Mouse (Mus musculus): Measurements from ENCODE around the gene Sox9.
A peak's percentile ranks its signal among the peaks of the same experiment; 100 is the strongest.

Sox9 gene

DNA sequence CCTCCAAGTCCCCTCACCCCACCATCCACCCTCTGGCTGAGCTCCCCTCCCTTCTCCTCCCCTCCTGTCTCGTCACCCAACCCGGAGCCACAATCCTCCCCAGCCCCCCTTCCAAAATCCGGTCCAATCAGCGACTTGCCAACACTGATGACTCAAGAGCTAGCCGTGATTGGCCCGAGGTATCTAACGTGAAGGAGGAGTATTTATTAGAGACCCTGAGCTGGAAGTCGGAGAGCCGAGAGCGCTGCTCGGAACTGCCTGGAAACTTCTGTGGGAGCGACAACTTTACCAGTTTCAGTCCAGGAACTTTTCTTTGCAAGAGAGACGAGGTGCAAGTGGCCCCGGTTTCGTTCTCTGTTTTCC lies at the start of gene Sox9:
Gene Sox9, plus strand, starts transcription at position 231 of the 363 bp plus-strand sequence.
- peak; percentile 82 to 84 for DNase-seq (ENCODE audit: low spot score in 2 of 2)

DNA sequence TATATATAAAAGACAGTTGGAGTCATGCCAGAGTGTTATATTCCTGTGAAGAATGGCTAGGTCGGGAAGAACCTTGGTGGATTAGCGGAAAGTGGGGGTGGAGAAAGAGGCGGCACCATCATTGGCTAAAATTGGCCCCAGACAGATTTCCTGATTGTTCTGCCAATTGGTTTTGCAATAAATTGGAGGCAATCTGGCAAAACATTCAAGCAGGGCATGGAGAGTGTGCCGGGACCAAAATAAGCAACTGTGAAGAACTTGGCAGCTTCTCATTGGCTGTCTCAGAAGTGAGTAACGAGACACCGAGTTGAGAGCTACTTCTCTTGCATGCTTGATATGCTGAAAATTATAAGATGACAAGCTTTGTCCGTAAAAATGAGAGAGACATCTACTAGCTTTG lies 49.6 kb upstream of the Sox9 start:
- peak; percentile 10 to 30 for DNase-seq (ENCODE audit: low spot score in 2 of 2)

GRCm38 (mm10) chr11:112737071-112737470 lies 45.0 kb upstream of the Sox9 start:
- DNase-seq (ENCODE audit: low spot score in 2 of 2): no peak

- no peak for DNase-seq (ENCODE audit: low spot score in 2 of 2)
These were observed 42.3 kb upstream of the Sox9 start for GRCm38 (mm10) chr11:112739681-112740080.

- DNase-seq (ENCODE audit: low spot score in 2 of 2): no peak
These were observed 25.5 kb upstream of the Sox9 start for GRCm38 (mm10) chr11:112756516-112756915.

GRCm38 (mm10) chr11:112758056-112758455 lies 24.0 kb upstream of the Sox9 start:
- DNase-seq (ENCODE audit: low spot score in 2 of 2): no peak

- no peak for DNase-seq (ENCODE audit: low spot score in 2 of 2)
These were observed 15.1 kb upstream of the Sox9 start for GRCm38 (mm10) chr11:112766956-112767355.

DNA sequence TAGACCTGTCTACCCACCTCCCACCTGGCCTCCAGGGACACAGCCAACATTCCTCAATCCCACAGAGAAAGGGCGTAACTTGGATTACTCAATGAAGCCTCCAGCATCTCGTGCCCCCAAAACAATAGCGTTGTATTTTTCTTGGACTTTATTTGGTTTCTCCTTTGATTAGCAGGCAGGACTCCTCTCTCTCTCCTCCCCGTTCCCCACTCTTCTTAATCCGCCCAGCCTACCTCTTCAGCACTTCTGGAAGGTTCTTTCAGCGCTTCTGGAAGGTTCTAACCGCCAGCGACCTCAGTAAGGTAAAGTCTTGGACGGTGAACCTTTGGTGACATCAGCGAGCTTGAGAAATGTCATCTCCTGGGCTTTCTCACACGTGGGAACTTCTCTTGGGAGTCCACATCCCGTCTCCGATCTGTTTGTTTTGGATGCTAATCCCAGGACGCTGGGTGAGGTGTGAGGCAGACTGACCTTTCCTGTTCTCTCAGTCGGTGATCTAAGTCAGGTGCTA lies 14.4 kb upstream of the Sox9 start:
- DNase-seq (ENCODE audit: low spot score in 2 of 2): no peak

- DNase-seq (ENCODE audit: low spot score in 2 of 2): no peak
These were observed 9.2 kb upstream of the Sox9 start for GRCm38 (mm10) chr11:112772791-112773355.

DNA sequence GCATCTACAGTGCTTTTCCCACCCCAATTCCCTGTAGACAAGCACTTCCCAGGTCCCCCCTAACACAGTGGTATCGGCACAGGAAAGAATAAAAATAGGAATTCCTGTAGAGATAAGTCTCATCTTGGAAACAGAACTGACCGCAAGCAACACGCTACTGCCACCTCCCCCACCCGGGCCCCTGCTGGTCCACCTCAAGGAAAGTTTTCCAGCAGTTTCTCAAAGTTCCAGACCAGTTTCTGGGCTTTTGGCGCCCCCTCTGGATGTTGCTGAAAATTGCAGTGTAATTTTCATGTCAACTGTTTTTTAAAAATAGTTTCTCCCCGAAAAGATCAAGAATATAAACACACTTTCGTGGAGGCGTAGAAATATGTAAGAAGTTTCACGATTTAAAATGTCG lies 2.3 kb upstream of the Sox9 start:
- peak; percentile 51 to 55 for DNase-seq (ENCODE audit: low spot score in 2 of 2)

DNA sequence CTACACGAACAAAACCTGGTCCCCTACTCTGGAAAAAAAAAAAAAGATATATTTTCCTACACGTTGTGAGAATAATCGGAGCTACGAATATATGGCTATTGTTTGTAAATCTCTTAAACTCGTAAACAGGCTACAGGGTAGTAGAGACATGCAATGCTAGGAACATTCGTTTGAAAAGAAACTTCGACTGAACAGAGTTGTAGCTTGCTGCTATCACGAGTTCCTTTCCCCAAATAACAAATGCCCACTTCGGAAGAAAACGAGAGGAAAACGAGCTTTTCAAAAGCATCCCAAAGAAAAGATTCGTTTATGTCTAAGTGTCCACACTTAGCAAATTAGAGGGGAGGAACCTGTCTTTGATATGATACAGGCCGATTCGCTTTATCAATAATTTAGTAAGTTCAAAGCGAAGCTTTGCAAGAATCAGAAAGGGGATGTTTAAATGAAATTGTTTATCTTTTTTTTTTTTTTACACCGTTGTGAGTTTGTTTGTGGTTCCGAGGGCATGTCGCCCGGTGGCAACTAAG lies 1.6 kb upstream of the Sox9 start:
- no peak for DNase-seq (ENCODE audit: low spot score in 2 of 2)

DNA sequence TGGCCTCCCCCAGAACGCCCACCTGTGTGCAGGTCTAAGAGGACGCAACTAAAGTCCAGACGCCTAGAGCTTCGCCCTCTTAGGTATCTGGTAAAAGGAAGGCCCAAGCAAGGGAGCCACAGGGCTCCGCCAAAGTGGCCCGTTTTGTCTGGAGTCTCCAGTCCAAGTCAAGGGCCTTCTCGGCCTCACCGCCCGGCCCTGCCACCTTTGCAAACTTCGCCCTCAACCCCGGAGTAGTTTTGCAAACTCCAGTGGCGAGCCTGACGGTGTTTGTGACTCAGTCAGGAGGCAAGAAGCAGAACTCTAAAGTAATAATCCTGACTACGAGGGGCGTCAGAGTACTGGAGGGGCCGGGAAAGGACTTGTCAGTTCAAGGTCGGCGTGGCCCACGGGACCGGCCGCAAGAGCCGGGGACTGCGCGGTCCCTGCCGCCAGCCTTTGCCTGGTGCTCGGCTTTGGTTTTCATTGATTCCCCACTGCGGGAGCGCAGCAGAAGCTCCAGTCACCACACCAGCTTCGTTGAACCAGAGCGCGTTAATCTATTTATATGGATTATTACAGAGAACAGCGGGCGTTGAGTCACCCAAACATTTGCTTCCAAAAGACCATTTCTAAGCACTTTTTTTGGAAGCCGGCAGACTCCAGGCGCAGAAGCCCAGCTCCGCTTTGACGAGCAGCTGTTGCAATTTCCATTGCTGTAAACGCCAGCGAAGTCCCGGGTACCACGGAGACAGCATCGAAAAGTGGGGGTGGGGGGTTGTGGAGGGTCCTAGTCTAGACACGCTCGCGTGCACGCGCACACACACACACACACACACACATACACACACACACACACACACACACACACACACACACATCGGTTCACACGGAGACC lies 751 bp upstream of the Sox9 start:
- DNase-seq (ENCODE audit: low spot score in 2 of 2): peak; percentile 77 to 82

GRCm38 (mm10) chr11:112782357-112783121 lies 515 bp downstream of the Sox9 start:
- peak; percentile 39 to 66 for DNase-seq (ENCODE audit: low spot score in 2 of 2)

GRCm38 (mm10) chr11:112783401-112784346 lies 1.6 kb downstream of the Sox9 start:
- peak in 1 of 2 experiments; percentile 41 for DNase-seq (ENCODE audit: low spot score in 2 of 2)

- no peak for DNase-seq (ENCODE audit: low spot score in 2 of 2)
These were observed 2.4 kb downstream of the Sox9 start for GRCm38 (mm10) chr11:112784347-112784902.

GRCm38 (mm10) chr11:112784903-112785381 lies 2.9 kb downstream of the Sox9 start:
- DNase-seq (ENCODE audit: low spot score in 2 of 2): peak; percentile 41 to 45

DNA sequence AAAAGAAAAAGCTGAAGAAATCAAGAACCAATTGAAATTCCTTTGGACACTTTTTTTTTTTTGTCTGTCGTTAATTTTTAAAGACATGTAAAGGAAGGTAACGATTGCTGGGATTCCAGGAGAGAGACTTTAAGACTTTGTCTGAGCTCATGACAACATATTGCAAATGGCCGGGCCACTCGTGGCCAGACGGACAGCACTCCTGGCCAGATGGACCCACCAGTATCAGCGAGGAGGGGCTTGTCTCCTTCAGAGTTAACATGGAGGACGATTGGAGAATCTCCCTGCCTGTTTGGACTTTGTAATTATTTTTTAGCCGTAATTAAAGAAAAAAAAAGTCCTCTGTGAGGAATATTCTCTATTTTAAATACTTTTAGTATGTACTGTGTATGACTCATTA lies 3.6 kb downstream of the Sox9 start:
- no peak for DNase-seq (ENCODE audit: low spot score in 2 of 2)

DNA sequence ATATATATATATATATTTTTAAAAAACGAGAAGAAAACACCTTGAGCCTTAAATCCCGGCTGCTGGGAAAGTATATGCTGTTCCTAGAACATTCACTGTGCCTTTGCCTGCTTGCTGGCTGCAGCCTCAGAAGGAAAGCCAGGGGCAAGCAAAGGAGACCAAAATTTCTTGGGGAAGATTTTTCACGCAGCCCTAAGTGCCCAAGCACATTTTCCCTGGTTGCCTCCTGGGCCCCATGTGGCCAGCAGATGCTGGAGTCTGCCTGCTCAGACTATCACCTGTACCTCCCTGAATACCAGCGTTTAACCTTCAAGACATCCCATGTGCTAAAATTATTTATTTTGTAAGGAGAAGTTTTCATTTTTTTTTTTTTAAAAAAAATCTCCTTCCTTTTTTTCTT lies 4.4 kb downstream of the Sox9 start:
- no peak for DNase-seq (ENCODE audit: low spot score in 2 of 2)

DNA sequence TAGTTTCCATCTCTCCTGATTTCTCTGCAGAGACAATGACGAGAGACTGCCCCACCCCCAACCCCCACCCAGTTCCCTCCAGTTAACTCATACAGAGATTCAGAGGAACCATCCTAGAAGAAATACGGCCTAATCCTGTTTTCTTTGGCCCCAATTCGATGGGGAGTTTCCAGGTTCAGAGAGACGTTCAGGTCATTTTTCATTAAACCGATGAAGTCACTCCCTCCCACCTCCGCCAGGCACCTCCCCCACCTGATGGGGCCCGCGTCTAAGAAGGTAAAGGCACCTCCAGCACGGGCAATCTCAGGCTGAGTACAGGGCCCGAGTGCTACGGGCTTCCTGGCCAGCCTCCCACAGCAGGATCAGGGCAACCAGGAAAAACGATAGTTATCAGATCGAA lies 6.3 kb downstream of the Sox9 start:
- no peak for DNase-seq (ENCODE audit: low spot score in 2 of 2)

- no peak for DNase-seq (ENCODE audit: low spot score in 2 of 2)
These were observed 14.4 kb downstream of the Sox9 start for GRCm38 (mm10) chr11:112796379-112796778.

Measured in right cerebral cortex, adult 2 months (tissue).